Mouse (Mus musculus): Measurements from ENCODE around the gene Dlg2.

Gene Dlg2

DNA sequence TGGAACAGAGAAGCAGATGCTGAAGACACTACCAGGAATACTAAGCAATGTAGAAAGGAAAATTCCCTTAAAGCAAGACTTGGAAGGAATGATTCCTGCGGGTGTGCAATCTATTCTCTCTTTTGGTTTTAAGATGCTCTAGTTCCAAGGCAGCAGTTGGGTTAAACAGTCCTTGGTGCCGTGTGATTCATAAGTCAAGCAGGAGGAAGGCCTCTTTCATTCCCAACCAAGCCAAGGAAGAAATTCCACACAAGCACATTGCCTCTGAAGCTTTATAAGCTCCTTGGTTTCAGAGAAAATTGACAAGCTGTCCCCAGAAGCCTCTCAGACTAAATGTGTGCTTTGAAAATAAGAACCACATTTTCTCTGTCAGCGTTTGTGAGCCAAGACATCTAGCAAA is 1309.4 kb downstream of the Dlg2 start:
- DNase-seq: no peak

DNA sequence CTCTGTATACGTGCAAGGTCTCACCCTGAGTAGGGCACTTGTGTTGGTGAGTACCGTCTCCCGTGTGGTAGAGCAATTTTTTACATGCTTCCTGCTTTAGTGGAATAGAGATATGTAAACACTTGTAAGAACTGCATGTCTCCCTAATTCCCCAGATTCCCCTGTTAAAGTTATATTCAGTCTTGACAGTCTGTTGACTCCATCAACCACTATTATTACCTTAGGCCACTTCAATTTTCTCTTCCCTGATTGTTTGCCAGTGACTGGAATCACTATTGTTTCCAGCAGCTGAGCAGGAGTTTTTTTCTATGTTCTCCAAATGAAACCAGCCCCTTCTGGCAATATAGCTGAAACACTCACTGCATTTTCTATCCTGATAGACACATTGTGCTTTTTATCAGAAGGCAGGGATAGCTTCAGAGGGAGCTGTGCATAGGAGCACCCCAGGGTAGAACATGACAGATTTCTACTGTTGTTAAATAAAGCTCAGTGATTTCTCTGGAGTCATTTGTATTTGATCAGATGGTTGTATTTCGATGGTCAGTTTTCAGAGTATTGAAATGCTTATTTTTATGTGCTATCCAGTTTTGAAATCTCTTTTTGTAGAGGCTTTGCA is 1314.6 kb downstream of the Dlg2 start:
- no peak for DNase-seq

DNA sequence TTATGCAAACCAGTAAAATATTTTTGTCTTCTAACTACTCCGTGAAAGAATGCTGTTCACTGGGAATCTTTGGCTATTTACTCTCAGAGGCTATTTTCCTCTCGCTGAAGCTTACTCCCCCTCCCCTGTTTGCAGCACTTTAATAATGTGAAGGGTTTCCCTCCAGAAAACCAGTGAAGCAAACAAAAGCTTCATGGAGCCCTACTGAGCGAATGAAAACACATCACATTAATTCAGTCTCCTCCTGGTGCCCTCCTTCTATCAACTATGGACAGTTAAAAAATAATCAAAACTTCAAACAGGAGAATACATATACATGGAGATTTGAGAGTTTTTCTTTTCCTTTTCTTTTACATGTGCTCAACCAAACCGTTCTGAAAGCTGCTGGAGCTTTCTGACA is 1330.2 kb downstream of the Dlg2 start:
- no peak for DNase-seq

DNA sequence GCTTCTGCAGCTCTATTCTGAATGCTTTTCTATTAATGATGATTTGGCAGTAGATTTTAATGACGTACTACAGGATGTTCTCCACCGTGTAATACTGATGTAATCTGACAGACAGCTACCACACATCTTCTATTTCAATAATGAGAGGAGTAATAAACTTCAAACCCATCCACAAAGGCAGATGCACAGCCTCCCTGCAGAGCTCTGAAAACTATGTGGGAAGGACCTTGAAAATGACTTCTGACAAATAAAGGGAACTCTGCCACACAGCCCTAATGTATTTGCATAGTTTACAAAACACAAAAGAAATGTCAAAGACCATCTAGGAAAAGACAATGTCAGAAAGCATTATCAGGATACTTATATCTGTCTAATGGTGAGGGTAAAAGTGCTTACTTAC is 1334.3 kb downstream of the Dlg2 start:
- DNase-seq: no peak

DNA sequence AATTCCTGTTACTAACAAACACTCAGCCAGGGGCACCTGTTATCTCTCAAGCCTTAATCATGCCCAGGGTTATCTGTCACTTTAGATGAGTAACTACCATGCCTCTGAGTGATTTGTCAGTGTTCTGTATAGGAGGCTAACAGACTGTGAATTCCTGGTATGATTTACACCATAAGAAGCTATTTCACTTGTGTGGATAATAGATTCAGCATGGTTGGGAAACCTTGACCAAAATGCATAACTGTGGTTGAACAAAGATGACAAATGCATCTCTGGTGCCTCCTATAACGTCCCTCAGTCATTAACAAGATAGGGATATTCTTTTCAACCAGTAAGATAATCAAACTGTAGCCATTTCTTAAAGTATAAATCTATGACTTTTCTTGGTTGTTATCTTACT is 1341.5 kb downstream of the Dlg2 start:
- DNase-seq: no peak

DNA sequence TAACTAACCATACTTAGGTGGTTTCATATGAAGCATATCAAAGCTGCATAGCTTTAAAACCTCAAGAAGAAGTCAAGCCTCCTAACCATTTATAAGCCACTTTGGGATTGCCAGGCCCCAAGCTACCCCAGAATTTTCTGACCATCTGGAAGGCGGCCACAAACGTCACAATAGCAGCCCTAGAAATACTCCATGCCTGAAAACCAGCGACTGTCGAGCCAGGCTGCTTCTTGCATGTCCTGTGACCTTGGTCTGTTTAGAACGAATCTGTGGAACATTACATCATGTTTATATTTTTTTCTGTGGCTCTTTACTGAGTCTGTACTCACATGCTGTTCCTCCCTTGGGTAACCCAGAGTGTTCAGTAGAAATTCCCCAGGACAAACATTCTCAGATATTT is 1355.7 kb downstream of the Dlg2 start:
- DNase-seq: no peak

DNA sequence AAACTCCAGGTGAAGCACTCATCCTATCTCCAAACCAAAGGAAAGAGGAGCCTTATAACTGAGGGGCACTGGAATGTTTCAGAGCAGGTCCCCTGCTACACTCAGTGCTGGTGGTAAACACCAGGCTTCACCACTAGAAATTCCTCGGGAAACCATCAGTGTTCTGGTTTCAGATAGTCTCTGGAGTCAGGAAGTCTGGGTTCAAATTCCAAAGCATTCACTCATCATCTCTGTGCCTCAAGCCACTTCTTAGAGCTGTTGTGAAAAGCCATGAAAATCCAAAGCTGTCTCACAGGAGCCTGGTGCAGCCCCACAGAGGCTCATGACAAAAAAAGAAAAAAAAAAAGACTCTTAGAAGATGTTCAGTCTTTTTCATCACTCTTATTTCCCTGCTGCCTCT is 1369.3 kb downstream of the Dlg2 start:
- no peak for DNase-seq

DNA sequence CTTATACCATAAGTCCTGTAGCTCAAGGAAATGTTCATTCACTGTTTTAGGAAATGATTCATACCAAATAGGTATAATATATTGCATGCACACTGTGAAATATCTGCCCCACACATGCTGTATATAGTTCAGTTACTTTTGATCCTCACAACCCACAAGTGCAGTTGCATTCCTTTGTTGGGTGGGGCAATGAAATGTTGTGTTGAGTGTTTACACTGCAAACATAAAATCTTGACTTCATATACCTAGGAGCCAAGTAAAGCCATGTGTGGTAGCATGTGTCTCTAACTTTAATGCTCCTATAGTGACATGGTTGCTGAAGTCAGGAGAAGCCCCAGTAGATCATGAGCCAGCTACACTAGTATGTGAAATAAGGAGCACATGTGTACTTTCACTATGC is 1372.9 kb downstream of the Dlg2 start:
- no peak for DNase-seq

DNA sequence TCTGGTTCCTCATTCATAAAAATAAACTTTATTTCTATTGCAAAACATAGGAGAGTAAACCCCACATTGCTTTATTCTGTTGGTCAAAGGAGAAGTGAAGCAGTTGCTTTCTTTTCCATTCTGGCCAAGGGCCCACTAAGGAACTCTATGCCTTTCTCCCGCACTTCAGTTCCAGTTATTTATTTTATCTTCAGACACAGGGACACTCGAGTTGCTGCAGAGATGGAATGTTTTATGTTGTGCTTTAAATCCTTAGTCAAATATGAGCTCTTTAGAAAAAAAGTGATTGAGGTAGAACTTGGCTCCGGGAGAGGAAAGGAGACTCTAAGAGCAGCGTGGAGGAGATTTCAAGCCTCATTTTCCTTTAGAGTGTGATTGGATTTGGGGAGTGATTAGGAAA is 1377.2 kb downstream of the Dlg2 start:
- DNase-seq: no peak

DNA sequence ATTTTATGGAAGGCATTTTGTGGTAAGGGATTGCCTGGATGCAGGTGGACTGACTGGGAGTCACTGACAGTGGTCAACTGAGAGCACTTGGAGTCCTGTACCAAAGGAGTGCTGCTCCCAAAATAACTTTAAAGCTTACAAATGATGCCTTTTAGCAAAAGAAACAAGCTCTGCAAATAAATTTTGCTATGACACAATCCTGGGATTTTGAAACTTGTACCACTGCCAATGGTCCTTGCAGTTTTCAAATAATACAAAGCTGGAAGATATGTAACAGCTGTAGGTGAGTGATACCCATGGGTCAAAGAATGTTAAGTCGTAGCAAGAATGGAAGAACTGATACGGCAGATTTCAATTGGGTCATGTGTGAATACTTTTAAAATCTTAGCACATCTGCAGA is 1380.5 kb downstream of the Dlg2 start:
- no peak for DNase-seq

DNA sequence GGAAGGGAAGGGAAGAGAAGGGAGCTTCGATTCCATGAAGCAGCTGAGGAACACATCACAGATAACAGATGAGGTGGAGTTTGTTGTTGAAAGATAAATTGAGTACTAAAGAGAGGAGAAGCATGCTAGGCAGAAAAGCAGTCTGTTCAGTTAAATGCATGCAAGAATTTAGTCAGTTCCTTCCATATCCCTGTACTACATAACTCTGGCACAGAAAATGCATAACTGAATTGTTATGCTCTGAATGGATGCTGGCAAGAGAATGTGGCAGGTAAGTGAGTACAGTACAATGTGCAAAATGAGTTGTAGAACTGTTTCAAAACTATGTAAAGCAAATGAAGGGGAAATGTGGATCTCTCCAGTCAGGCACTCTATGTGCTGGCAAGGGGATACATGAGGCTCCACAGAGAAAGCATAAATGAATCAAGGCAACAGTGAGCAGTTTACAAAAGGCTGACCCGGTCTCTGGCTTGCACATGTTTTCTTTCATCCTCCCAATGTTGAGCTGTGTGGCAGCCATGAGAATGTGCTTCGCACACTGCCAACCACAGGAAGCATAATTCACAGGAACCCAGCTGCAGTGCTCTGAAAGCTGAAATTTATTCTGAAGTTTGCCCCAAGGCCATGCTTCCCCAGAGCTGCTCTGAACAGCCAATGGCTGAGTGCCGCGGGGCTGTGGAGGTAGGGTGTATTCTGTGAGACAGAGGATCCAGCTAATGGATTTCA is 1386.5 kb downstream of the Dlg2 start:
- no peak for DNase-seq

DNA sequence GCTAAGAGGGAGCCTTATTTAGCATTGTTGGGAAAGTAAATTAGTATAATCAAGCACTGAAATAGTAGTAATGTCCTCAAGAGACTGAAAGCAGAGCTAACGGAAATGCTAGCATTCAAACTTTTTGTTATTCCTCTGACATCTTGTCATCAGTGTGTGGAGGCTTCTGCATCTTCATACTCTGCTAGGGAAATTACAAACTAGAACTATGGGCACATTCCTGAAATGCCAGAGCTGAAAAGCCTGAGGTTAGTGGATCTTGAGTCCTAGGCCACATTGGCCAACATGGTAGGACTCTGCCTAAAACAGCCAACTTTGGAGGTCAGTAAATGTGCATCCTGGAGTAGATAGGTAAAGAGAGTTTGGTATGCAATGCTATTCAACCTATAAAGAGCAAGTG is 1392.4 kb downstream of the Dlg2 start:
- DNase-seq: no peak

DNA sequence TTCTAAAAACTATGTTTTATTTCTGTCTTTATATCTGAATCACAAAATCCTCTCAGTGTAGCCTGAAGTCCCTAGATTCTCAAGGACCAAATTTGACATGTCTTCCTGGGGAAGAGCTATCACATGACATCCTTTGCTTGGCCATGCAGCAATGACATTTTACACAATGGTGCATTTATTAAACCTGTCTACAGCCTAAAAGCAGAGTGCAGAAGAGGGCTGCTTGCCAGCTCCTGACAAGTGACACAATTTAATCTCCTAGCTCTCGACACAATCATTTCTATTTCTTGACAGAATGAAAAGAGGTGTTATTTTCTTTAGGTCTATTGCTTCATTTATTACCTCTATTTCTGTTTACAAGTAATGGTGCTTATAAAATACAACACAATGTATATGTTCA is 1400.4 kb downstream of the Dlg2 start:
- DNase-seq: no peak

DNA sequence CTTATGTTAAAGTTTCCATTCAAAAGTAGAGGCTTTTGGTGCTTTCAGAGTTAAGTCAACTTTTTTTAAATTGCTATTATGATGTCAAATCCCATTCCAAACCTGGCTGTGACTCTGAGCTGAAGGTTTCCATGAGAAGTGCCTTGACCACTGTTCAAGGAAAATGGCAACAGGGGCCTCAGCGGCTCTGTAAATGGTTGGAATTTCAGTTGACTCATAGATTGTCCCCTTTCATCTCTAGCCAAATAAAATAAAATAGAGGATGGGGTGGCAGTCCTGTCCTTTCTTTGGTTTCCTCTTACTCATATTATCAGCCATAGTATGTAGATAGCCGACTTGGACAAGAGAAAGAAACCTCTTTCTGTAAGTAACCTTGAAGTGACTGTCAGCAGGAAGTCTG is 1401.3 kb downstream of the Dlg2 start:
- no peak for DNase-seq

DNA sequence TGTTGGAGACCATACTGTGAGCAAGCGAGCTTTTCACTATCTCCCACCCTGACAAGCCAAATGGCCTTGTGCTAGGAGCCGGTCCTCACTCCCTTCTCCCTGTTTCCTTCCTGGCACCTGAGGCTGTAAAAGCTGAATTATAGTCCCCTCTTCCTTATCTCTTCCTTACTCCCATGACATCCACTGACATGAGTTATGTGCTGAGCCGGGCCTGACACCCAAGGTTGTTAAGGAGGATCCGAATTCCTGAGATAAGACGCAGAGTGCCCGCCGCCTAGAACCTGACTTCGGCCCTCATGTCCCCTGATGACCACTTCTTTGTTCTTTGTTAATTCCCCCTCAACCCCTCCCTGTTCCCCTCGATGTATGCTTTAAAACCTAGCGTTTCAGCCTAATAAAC is 1409.9 kb downstream of the Dlg2 start:
- DNase-seq: no peak

DNA sequence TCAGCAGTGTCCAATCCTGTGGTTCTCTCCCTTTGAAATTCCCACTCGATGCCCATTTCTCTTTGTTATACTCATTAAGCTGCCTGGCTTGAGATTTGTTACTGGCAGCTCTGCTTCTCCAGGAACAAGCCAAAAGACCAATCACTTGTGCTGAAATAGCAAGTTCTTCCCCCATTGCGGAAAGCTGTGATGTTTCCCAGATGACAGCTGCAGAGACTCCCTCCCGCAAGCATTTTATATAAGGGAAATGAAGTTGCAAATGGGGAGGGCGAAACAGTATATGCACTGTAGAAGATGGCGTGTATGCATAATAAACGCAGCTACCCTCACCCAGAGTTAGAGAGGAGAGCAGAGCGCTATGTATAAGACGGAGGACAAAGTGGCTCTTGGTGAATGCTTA is 1417.5 kb downstream of the Dlg2 start:
- no peak for DNase-seq

DNA sequence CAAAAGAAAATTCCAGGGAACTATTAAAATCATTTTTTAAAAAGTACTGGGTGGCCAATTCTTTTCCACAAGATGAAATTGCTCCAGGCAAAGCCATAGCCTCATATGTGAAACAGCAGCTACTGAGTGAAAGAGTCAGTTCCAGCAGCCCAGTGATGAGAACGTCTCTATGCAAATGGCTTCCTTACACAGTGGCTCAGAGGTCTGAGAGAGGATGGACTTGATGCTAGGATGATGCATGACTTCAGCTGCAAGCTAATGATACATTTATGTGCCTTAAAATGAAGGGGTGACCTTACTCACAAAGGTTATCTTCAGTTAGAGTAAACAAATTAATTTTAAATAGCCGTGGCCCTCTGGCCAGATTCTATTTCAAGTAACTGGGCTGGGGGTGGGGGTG is 1420.5 kb downstream of the Dlg2 start:
- no peak for DNase-seq

DNA sequence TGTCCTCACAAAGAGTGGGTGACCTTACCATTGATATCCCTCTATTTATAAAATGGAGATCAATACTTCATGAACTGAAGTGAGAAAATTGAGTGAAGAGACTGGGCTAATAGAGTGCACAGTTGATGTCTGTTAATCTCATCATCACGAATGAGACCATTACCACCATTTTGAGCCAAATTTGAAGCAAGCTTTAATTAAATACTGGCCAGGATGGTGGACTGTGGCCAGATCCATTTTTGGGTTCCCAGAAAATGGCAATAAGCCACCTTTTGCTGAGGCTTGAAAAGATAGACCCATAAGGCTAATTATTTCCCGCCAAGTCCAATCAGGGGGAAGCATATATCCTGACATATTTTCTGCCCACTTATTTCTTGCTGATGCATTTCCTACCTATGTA is 1421.0 kb downstream of the Dlg2 start:
- DNase-seq: no peak

DNA sequence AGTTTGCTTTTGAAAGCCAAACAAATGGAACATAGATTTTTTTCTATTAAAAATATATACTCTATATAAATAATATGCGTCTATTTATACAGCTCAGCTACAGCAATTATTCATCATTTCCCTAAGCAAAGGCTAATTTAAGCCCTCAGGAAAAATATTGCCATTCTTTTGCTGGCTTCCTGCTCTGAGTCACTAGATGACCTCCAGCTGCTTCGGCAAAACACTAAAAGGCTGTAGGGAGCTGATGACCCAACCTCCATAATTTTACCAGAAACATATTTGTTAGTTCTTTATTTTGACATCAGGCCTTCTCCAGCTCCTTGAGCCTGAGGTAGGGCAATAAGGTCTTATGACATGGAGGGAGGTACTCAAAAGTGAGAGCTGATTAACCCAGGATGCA is 1426.0 kb downstream of the Dlg2 start:
- DNase-seq: no peak

DNA sequence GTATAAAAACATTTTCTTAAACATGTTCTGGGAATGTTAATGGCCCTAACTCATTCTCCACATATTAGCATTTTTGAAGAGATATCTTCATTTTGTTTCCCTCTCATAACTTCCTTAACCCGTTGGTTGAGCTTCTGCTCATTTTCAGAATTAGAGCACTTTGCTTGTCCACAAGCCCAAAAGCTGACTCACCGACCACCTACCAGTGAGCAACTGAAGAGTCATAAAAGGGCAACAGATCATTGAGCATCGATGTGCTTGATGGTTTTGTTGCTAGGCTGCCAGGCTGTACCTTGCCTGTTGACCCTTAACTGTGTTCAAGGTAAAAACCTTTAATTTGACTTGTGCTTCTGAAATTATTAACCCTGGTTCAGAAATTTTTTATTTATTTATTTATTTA is 1440.3 kb downstream of the Dlg2 start:
- no peak for DNase-seq

DNA sequence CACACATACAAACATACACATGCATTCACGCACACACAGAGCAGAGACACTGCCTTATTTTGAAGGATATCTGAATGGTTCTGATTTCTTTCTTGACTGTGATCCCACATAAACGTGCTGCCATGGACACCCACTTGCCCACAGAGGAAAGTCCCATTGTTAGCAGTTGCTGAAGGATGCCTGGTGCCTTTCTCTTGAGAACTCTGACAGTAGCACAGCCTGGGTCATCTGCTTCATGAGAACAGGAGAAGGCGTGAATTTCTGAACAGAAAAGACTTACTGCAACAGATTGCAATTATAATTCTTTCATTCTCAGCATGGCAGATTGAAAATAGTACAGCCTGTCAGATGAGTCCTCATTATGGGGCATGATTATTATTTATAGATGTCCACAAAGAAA is 1442.6 kb downstream of the Dlg2 start:
- no peak for DNase-seq

DNA sequence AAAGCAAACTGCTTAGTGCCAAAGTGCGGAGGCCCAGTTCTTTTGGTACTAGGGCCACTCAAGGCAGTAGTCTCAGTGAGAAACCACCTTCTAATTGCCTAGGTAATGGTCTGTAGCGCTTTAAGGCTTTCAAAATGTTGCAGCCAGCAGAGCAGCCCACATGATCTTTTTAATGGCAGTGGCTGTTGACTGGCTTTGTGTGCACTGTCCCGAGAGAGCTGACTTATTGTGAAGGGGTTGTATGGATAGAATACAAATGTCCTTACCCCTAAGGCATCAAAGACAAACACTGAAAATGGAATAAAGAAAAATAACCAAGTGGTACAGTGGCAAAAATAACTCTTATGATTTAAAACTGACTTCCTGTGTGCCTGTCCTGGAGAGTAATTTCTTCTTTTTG is 1443.3 kb downstream of the Dlg2 start:
- no peak for DNase-seq

DNA sequence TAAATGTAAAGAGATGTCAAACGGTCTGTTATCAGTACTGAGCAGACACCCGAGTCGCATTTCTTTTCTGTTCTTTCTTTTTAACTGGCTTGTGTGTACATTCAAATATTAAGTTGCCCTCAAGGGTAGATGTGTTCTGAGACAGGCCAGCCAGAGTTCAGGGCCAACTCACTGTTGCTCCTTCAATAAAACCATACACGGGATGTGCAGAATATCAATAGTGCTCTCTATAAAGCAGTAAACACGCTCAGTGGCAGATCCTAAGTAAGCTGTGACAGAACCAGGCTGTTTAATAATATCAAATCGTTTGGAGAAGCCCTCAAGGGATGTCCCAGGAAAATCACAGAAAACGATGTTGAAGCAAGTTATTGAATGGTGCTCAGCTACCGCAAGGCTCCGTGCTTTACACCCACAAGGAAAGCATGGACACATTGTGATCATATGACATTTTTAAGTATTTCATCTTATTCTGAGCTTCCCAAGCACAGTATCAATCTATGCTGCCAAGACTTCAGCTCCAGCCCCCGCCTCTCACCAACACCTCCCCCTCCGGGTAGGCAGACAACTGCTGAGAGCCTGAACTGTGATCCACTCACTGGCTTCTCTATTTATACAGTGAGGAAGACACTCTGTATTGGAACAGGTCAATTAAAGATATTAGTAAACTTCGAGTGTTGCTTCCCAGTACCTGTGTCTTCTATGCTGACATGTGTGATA is 1458.6 kb downstream of the Dlg2 start:
- no peak for DNase-seq

DNA sequence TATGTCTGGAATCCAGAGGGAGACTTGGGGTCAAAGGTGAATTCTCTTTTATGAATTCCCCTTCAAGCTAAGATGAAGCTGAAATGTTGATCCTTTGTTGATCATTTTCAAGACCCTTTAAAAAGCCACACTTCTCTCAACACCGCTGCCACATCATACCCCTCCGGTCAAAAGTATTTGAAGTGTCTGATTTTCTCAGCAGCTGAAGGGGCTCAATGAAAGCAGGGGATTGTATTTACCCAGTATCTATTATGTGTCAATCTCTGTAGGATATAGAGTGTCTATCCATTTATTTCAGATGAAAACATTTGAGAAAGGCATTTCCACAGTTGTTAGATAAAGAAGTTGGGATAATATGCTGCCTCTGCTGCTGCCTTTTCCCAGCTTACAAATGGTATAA is 1459.7 kb downstream of the Dlg2 start:
- DNase-seq: no peak

DNA sequence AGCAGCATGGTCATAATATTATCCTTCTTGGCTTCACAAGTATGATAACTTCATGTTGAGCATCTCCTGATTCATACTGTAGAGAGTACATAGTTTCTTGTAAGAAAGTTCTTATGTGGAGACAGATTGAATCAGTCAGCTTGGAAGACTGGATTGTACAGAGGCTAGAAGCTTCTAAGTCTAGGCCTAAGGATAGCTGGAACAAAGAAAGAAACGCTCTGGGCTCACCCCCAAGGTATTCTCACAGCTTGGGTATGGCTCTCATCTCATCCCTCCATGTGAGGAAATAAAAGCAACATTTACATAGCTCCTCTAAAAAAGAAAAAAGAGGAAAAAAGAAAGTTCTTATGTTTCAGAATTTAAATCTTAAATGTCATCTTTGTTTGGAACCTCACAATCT is 1466.8 kb downstream of the Dlg2 start:
- DNase-seq: no peak

All from thymus, postnatal 36 days (tissue).